Mouse (Mus musculus) neutrophil, adult 5-6 weeks (primary cell): ENCODE measurements at regions not wholly inside any gene's neighbourhood (a gene's known extent, or its start where the extent isn't known, plus 50 kb on each side); places are given as distances from the start of the nearest gene placed in this dataset.

Experiments used
- ATAC-seq: fragments of 151-379, 151-347 bp; 2 replicates; pipeline ENCODE4 v1.8.0; 2017; ENCODE audit warnings: mild to moderate bottlenecking, moderate TSS enrichment; ENCODE audit not compliant: insufficient number of reproducible peaks, poor library complexity, low FRiP score, severe bottlenecking; ENCODE audit errors: extremely low read depth

- ATAC-seq: no peak
These were observed 52.0 kb upstream of the Vtcn1 start for GRCm38 (mm10) chr3:100773237-100773636.

- no peak for ATAC-seq
These were observed 53.9 kb upstream of the Vtcn1 start for GRCm38 (mm10) chr3:100771363-100771762.

GRCm38 (mm10) chr3:100770841-100771240 is 54.4 kb upstream of the Vtcn1 start:
- ATAC-seq: no peak

- ATAC-seq: no peak
These were observed 56.1 kb upstream of the Vtcn1 start for GRCm38 (mm10) chr3:100769146-100769545.

GRCm38 (mm10) chr3:100768170-100768624 is 57.1 kb upstream of the Vtcn1 start:
- ATAC-seq: no peak

GRCm38 (mm10) chr3:100765323-100765722 is 59.9 kb upstream of the Vtcn1 start:
- ATAC-seq: peak; percentile 58; the same call in 1 of the 2 replicates

- ATAC-seq: no peak
These were observed 62.4 kb upstream of the Vtcn1 start for GRCm38 (mm10) chr3:100762895-100763294.

GRCm38 (mm10) chr3:100759091-100759941 is 65.9 kb upstream of the Vtcn1 start:
- ATAC-seq: no peak

GRCm38 (mm10) chr3:100754677-100755076 is 69.4 kb upstream of the Man1a2 start:
- no peak for ATAC-seq

- no peak for ATAC-seq
These were observed 65.9 kb upstream of the Man1a2 start for GRCm38 (mm10) chr3:100751211-100751610.

GRCm38 (mm10) chr3:100748727-100749126 is 63.4 kb upstream of the Man1a2 start:
- ATAC-seq: no peak

- ATAC-seq: no peak
These were observed 63.0 kb upstream of the Man1a2 start for GRCm38 (mm10) chr3:100748309-100748691.

- ATAC-seq: no peak
These were observed 62.4 kb upstream of the Man1a2 start for GRCm38 (mm10) chr3:100747421-100748308.

GRCm38 (mm10) chr3:100737660-100738059 is 52.4 kb upstream of the Man1a2 start:
- no peak for ATAC-seq

- ATAC-seq: no peak
These were observed 51.2 kb upstream of the Man1a2 start for GRCm38 (mm10) chr3:100736539-100736938.
